Mouse (Mus musculus) activated CD4-positive, CD25-positive, alpha-beta regulatory T cell (primary cell): Measurements from ENCODE around the gene Mff. TPM values are rescaled to one million over a fixed set of nuclear protein-coding genes. Genes with fewer than 3 reads are reported as not detected.

Experiments used
- polyA plus RNA-seq, 2 experiments: library from polyadenylated mRNA; unstranded; fragments of 100-300 nt; shearing (Covaris generic); gene quantifications; one replicate each; pipeline ENCODE4 v1.2.1; 2017

The Mff gene
- 100 to 1,000 TPM; 180 to 260 TPM for polyA plus RNA-seq

DNA sequence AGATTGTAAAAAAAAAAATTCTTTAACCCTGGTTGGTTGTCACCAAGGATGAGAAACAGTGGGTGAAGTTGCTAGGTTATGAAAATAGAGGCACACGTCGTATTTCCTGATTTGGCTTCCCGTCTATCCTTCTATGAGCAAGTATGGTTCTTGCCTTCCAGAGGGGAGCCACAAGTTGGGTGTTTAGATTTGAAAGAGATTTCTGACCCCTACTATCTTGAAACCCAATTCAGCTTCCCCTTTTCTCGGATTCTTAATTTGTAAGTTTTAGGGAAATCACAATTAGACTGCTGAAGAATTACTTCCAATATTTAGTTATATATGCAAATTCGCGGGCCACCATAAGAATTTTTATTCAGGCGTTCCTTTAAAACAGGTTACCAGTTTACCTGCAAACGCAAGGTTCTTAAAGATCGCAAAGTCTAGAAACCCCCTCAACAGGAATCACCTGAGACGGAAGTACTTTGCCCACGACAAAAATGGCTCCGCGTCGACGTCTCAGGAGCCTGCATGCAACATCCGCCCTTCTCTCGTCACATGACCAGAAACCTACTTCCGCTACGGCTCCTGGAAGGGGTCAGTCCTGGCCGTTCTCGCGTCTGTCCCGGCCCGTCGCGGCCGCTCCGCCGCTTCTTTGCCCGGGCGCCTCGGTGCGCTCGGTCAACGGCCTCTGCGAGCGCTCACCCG, at the start of gene Mff:
Gene Mff, plus strand, starts transcription at position 552 of the 687 bp plus-strand sequence.

GRCm38 (mm10) chr1:82768269-82768668, 43.6 kb downstream of the Mff start, which contains the start of gene Tm4sf20:
Gene Tm4sf20 (minus strand): TSS chr1:82768461.

DNA sequence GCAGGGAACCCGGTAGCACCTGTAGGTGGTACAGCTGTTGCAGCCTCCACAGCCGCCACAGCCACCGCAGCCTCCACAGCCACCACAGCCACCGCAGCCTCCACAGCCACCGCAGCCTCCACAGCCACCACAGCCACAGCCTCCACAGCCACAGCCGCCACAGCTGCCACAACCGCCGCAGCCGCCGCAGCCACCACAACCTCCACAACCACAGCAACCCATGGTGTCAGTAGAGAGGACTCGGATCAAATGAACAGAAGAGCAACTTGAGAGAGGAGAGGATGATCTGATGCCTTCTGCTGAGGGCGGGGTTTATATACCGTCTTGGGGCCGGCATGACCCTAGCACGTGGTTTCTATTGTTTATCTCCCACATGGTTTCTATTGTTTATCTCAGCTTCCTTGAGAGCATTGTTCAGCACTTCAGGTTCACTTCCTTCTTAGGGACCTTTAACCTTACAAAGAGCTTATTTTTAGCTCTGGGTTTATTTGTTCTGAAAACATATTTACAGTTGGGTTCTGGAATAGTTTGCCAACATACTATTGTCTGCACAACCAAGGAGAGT, 46.4 kb downstream of the Mff start, which contains the start of gene Gm47791:
Gene Gm47791, minus strand, starts transcription at position 222 of the 565 bp plus-strand sequence.

Other genes with a start within 250 kb of the Mff start
- gene Col4a4, start 138.0 kb upstream of the Mff start, polyA plus RNA-seq: under 1 TPM; 0.04 to 0.12 TPM
- gene Col4a3, start 138.0 kb upstream of the Mff start, polyA plus RNA-seq: under 1 TPM; 0.02 to 0.27 TPM
- gene Tm4sf20, start 43.6 kb downstream of the Mff start, polyA plus RNA-seq: under 1 TPM; 0.42 to 0.57 TPM
- not detected for gene Gm47791, start 46.4 kb downstream of the Mff start, polyA plus RNA-seq
- gene Agfg1, start 114.6 kb downstream of the Mff start, polyA plus RNA-seq: 100 to 1,000 TPM; 180 to 282 TPM
- gene A030005L19Rik, start 188.4 kb downstream of the Mff start, polyA plus RNA-seq: 1 to 10 TPM in 1 of 2 experiments, under 1 TPM in 1; 0.66 to 1.1 TPM
- not detected for gene A030014E15Rik, start 200.0 kb downstream of the Mff start, polyA plus RNA-seq
- gene Gm6217, start 206.5 kb downstream of the Mff start, polyA plus RNA-seq: not detected
- gene A030003K21Rik, start 218.5 kb downstream of the Mff start, polyA plus RNA-seq: under 1 TPM in 1 of 2 experiments, not detected in 1; 0.21 TPM
- under 1 TPM in 1 of 2 experiments, not detected in 1; 0.21 TPM for gene Gm7544, start 231.1 kb downstream of the Mff start, polyA plus RNA-seq
- not detected for gene Gm47955, start 235.4 kb downstream of the Mff start, polyA plus RNA-seq